Mouse (Mus musculus) urinary bladder, postnatal 10 days (tissue): Measurements from ENCODE around the gene Fam57b.
A peak's percentile ranks its signal among the peaks of the same experiment; 100 is the strongest.

Experiments used
- DNase-seq: peaks from one replicate; pipeline ENCODE4 v3.0.0; 2022; ENCODE audit warnings: low spot score

Fam57b gene

DNA sequence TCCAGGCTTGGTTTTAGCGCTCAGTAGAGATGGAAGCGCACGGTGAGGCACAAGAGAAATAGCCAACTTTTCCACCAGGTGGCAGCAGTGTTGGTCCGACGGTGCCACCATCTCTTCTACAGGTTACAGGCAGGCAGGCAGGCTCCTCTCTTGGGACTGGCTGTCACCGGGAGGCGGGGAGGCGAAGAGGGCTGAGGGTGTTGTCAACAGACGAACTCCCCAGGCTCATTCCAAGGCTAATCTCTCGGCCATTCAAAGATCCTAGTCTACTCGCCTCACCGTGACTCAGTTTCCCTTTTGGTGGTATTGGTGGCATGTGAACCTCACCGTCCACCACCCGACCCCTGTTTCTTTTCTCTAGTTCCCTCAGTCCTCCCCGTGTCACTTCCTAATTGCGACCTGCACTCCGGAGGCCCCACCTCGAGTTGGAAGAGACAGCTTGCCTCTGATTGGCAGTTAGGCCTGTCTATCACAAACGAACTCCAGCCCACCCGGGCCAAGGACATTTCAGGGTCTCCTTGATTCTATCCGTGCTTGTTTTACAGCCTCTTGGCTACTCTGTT is 34.6 kb downstream of the Fam57b start:
- no peak for DNase-seq

DNA sequence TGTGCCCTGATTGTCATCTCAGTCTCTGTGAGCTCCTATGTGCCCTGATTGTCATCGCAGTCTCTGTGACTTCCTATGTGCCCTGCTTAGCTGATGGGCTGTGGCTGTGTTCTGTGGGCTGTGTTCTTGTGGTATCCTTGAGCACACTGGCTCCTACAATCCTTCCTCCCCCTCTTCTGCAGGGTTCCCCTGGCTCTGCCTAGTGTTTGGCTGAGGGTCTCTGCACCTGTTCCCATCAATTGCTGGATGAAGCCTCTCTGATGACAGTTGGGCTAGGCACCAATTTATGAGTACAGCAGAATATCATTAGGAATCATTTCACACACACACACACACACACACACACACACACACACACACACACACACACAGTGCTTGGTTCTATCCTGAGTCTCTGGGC is 35.8 kb downstream of the Fam57b start:
- no peak for DNase-seq

DNA sequence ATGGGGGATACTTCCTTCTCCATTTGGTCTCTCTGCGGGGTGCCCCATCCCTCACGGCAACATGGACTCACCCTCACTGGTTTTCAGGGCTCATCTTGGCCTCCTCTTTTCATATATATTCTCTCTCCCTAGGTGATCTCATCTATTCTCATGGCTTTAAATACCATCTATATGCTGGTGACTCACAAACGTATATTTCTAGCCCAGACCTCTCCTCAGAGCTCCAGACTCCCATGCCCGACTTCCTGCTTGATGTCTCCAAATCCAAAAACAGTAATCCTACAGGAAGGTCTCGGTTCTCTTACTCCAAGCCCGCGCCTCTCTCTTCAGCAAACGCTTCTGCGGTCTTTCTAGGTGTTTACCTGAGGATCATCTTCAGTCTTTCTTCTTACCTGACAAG is 45.8 kb downstream of the Fam57b start:
- DNase-seq, result no peak

DNA sequence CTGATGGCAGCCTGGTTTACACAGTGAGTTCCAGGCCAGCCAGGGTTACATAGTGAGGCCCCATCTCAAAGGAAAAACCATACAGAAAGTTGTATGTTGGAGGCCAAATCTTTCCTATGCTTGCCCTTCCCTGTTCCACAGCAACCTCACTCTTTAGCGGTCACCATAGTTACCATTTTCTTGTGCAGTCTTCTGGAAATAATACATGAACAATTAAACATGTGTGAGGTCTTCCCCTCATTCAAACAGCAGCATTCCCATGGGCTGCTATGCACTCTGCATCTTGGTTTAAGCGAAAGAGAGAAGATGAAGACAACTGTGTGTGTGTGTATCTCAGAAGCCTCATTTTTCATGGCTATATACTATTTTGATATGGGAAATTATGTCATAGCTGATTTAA is 48.0 kb downstream of the Fam57b start:
- no peak for DNase-seq

DNA sequence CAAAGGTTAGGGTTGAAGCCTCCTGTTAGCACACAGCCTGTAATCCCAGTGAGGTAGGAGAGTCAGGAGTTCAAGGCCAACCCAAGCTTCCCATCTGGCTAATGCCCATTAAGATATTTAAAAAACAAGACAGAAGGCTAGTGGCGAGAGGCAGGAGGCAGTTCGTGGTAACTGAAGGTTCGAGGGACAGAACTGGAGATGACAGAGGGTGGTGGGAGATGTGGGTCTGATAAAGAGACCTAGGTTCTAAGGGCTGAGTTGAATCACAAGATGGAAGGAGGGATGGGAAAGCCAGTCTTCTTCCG is 49.6 kb downstream of the Fam57b start, which contains the start of gene Doc2a:
Gene Doc2a, plus strand, starts transcription at position 301 of the 305 bp plus-strand sequence.
- no peak for DNase-seq

DNA sequence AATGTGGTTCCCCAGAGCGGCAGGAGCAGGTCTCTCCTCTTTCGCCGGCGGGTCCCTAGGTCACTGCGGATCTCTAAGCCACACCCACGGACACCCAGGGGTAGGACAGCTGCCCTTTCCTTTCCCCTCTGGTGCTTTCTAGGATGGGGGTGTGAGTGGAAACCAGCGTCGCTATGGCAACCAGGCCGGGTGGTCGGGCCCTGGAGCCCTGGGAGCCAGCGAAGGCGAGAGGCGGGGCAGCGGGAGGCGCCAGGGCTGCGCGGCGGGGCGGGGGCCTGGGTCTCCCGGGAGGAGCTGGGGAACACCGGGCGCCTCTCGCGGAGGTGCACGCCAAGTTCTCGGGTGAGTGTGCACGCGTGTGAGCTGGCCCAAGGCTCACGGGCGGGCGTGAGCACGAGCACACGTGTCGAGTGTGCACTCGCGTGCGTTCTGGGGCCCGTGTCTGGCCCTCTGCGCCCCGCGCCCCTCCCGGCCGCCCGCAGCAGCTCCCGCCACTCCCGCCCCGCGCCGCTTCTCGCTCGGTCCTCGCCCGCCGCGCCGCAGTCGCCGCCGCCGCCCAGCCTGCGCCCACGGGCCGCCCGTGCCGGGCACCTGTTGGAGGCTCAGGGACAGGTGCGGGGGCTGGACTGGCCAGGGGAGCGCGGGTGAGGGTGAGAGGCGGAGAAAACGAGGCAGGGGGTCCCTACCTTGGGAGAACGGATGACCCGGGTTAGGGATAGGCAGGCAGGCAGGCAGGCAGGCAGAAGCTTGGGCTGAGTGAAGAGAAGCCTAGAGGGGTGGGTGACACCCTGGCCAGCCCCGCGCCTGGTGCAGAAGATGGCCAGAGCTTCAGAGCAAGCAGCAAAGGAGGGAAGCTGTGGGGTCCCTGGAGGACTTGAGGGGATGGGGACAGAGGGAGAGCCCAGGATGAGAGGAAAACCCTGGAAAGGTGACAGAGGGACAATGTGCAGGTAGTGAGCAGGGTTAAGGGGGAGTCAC is 50.2 kb downstream of the Fam57b start:
- DNase-seq, result no peak

DNA sequence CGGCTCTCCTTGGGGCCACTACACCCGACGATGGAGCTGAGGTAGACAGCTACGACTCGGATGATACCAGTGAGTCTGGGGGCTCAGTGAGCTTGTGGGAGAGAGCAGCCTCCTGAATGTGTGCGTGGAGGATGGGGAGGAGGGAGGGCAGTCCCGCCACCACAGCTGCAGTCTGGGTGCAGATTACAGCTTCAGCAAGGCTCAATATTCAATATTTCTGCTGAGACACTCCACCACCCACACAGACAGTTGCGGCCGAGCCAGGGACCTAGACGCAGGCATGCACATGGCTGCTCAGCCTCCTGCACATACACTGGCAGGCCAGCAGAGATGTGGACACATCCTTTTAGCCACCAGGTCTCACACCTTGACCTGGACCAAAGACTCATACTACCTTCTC is 51.3 kb downstream of the Fam57b start:
- no peak for DNase-seq

DNA sequence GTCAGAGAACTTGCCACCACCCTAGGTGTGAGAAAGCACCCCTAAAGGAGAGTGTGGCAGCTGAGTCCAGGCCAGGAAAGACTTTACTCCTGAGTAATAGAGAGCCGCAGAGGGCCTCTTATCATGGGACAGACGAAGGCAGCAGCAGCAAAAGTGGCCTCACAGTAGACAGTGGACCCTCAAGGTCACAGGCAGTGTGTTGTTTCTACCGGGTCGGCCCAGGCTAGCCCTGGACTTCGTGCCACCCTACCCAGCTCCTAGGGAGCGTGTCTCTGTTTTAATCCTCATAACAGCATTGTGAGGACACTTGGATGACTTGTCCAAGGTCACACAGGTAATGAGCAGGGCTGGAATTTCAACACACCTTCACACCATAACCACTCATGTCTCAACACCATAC is 52.7 kb downstream of the Fam57b start:
- DNase-seq, result no peak

DNA sequence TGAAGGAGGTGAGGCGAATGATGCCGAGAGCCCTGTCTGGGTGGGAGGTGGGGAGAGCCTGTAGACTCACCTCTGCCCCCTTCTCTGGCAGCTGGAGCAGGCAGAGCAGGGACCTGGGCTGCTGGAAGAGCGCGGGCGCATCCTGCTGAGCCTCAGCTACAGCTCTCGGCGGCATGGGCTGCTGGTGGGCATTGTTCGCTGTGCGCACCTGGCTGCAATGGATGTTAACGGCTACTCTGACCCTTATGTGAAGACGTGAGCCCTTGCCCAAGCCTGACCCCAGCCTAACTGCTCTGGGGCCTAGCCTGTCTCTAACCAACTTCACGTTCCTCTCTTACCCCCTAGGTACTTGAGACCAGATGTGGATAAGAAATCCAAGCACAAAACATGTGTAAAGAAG is 53.7 kb downstream of the Fam57b start:
- DNase-seq, result no peak

DNA sequence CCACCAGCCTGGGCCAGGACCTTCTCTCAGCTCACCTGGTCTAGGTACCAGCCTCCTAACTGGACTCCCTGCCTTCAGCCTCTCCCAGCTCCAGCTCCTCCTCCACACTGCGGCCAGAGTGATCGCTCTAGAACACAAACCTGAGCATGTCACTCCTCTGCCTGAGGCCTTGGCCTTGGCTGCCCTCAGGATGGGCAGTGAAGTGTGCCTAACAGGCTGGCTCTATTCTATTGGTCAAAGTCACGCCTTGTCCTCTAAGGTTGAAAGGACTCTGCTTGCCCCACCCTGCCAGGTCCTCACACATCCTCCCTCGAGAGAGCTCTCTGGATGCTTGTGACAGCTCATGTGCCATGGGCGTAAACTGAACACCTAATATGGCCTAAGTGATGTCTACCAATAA is 56.0 kb downstream of the Fam57b start:
- no peak for DNase-seq

DNA sequence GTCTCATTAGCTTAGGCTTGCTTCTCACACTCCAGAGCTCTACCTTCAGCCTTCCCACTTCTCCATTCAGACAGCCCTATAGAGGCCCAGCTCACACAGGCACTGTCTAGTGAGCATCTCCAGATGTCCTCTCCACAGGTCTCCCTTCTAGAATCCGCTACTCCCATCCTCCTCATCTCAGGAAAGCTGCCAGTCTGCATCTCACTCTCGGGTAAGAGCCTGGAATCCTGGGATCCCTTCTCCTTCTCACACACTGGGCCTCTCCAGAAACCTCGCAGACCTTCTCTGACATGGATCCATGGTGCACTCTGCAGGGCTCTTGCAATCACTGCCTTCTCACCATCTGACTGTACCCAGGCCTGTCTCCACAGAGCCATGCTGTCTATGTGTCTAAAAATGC is 58.2 kb downstream of the Fam57b start:
- DNase-seq, result no peak

DNA sequence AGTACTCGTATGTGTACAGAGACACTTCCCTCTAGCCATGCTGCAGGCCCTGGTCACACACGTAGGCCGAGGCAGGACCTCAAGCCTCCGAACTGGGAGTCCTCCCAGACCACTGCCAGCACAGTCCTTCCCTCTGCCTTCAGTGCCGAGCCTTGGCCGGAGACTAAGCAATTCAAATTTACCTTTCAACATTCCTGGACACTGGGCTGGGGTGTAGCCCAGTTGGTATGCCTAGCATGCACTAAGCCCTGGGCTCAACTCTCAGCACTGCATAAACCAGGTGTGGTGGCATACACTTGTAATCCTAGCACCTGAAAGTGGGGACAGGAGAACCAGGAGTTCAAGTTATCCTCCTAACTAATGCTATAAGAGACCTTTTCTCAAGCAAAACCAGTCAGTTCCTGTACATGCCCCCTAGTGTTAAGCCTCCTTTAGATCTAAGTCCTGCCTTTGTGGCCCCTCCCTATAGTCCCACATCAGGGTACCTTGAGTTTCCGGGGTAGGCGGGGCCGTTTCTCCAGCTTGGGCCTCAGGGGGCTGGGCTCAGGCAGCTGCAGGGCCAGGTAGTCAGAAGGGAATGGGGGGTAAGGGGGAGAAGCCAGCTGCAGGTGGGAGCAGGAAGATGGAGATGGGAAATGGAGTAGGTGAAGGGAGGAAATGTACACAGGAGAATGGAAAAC is 59.4 kb downstream of the Fam57b start:
- DNase-seq, result no peak

DNA sequence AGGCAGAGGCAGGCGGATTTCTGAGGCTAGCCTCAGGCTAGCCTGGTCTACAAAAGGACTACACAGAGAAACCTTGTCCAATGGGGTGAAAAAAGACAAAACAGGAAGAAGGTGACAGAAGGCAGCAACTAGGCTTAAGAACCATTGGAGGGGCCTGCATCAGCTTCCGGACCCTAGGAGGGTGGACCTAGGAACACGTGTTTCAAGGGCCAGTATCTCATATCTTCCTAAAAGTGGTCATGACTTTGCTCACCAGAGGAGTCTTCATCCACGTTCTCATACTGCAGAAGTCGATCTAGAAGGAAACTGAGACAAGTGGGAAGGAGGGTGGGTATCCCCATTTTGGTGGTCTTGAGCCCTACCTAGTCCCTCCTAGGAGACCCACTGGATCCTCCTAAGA is 63.5 kb downstream of the Fam57b start:
- no peak for DNase-seq

DNA sequence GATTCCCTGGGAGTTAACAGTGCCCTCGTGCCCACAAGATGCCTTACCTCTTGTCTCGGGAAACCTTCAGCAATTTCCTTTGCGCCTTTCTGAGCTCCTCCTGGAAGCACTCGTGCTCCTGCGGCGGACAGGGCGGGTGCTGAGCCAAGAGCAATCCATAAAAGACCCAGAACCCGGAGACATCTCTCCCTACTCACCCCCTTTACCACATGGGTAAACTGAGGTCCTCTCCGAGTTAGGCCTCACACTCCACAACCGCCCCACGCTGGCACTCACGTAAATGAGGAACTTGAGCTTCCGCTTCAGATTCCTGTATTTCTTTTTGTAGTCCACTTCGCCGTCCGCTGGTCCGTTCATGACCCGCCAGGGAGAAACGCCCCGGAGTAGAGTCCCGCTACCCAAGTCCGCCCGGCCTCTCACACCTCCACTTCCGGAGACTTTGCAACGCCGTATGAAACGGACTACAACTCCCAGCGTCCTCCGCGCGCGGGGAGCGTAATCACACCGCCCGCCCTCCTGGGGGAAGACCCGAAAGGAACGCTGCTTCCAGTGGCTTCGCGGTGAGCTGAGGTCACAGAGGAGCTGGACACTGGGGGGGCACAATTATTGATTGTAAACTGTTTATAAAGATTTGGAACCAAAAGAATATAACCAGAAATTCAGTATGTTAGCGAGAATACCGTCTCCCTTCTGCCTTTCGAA is 64.1 kb downstream of the Fam57b start, which contains the start of gene Hirip3:
Gene Hirip3, plus strand, starts transcription at position 544 of the 702 bp plus-strand sequence.
- DNase-seq, result peak; percentile 82

DNA sequence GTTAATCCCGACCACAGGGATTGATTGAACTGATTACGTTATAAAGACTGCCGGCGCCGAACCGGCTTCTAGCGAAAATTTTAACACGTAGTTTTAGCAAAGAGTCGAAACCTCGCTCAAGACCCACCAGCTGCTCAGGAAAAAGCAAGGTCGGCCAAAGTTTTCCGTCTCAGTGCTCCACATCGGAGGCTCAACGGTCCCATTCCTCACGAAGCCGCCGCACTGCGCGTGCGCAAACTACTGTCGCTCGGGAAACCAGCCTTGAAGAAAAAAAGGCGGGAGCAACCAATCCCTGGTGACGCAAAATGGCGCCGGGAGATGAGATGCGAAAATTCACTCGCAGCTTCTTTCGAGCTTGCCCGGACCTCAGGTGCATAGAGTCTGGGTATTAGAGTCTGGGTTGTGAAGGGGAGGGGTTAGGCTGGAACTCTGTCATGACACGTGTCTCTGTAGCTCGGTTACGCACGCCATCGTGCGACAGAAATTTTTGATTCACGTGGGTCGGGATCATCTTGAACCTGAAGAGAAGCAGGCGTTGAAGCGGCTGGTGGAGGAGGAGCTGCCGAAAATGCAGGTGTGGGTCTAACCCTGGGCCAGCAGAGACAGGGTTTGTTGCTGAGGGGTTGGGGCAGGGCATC is 64.8 kb downstream of the Fam57b start, which contains the start of gene Ino80e:
Gene Ino80e, minus strand, starts transcription at position 231 of the 638 bp plus-strand sequence.
- DNase-seq, result peak; percentile 75

DNA sequence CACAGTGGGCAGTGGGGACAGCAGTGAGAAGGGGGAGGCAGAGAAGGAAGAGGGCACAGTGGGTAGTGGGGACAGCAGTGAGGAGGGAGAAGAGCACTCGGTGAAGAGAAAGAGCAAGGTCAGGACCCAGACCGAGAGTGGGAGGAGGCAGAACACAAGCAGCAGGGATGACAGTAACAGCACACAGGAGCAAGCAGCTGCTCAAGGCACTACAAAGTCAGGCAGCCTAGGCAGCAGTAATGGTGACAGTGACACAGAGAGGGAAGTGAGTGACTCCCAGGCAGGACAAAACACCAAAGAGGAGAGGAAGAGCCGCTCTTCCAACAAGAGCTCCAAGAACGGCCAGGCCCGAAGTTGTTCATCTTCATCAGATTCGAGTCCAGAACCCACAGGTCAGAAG is 66.3 kb downstream of the Fam57b start:
- no peak for DNase-seq

DNA sequence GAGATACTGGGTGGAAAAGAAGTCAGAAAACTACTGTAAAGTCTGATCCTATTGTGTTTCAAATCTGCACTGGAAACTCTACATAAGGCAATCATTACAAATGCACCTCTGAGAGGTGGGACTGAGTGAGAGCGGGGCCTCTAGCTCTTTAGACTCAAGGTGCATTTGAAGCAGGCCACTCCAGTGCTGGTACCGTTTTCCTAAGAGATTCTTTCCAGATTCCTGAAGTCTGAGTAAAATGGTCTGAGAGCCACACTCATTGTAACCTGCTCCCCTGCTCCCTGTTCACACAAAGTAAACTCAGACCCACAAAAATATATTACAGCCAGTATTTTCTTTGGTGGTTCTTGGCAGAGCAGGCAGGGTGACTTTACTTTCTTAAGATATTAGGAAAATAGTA is 70.1 kb downstream of the Fam57b start:
- no peak for DNase-seq

DNA sequence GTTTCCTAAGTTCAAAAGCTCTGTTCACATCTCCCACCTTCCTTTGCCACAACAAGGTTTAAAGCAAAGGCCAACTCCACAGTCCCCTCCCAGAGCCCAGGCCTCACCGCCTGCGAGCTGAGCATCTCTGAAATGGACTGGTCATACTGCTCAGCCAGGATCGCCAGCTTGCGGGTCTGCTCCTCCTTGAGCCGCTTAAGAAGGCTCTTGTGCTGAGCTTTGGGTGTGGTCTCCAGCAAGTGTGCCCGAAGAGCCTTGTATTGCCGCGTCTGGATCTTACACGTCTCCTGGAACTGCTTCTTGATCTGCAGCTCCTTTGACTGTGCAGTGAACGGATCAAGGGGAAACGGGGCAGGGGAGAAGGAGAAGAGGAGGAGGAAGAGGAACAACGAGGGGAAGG is 70.5 kb downstream of the Fam57b start:
- DNase-seq, result no peak

DNA sequence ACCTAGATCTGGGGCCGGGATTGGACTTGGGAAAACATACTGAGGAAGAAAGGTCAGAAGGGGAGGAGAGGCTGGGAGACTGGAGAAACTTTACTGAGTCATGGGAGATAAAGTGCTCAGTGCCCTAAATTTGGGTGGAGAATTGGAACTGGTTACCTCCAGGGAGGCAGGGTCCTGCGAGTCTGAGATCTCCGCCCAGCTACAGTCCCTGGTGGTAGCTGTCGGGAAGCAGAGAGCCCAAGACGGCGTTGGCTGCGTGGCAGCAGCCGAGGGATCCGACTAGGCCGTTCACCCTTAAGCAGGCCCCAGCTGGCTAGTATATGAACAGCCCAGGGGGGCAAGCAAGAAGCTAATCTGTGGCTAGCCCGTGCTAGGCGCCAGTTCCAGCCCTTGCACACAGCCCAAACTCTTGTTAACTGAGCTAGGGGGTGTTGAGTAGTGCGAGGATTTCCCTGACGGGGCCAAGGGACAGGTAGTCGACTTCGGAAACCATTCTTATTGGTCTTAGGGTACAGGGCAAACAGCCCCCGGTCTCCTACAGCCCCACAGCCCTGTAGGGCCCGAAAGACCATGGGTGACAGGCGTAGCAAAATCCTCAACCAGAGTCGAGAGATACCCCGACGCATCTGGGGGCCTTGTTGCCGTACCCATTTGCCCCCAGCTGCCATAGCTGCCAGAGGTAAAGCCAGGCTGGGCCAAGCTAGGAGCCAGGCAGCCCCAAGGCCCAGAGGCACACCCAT is 72.5 kb downstream of the Fam57b start:
- DNase-seq, result no peak

DNA sequence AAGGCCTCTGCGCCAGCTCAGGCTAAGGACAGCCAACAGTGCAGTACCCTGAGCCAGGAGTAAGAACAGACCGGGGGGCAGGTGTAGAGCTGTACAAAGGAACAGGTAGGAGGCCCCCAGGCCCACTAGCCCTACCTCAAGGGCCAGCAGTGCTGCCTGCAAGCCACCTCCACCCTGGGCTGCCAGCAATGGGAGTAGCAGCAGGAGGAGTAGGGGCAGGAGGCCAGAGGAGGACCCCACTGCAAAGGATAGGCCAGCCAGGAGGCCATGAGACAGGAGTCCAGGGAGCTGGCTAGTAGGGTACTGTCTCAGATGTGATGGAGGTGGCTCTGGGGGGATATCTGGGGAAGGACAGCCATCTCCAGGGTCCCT is 73.0 kb downstream of the Fam57b start:
- DNase-seq, result no peak

DNA sequence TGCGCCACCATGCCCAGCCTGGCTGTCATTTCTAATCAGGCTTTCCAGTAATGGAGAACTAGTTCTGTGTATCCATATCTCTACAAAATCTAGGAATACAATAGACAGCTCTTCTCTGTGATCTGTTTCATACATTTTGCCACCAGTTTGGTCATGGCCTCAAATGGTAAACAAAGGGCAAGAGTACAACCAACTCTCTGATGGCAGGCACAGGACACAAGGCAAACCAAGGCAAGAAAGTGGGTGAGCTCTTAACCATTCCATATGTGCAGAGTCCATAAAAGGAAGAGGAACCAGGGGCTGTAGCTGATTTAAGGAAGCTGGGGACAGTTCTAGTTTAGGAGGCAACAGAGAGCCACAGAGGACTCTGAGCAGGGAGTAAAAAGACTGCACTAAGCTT is 79.8 kb downstream of the Fam57b start:
- DNase-seq, result no peak
